Mouse (Mus musculus) kidney, postnatal 25 days (tissue): ENCODE results near the gene Nos3.
"Not testable (repeated sequence)": the region's sequence is repeated elsewhere in the genome, so short reads cannot be mapped to it uniquely, and the experiment has no call there.

Source experiments
- DNase-seq, 2 experiments: peaks; one replicate each; pipeline ENCODE4 v3.0.0; 2021; ENCODE audit warnings: mixed read lengths in 2 of 2

Gene Nos3

DNA sequence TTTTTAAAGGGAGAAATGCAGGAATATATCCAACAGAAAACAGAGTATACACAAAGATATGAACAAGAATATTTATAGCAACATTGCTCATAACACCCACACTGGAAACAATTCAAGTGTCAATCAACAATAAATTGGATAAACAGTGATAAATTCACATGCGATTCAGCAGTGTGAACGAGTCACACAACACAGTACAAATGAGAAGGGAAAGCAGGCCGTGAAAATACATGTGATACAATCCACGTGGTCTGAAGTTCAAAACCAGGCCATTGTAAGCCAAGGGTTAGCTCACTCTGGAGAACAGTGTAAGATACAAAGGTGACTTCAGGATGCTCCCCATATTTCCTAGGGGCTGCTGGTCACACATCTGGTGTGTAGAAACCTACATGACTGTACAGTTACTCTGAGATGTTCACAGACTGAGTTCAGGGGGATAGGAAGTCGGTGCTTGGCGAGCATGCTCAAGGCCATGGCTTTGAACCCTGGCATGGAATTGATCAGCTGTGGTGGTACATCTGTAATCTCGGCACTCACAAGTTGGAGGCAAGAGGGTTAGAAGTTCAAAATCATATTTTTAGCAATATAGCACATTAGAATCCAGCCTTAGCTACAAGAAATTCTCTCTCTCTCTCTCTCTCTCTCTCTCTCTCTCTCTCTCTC lies 10.2 kb downstream of the Nos3 start:
- DNase-seq, result no peak

DNA sequence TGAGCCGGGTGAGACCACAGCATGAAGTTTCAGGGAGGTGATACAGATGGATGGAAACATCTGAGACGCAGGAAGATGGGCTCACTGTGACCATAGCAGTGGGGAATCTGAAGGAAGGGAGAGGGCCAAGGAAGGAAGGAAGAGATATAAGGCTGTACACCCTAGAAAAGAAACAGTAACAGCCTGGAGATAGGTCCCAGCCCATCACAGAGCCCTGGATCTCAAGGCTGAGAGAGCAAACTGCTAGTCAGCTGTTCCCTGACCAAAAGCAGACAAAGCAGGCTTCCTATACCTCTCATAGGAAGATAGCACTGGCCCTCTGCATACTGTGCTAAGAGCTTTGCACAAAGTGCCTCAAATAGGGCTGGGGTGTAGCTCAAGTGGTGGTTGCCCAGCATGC lies 14.1 kb downstream of the Nos3 start:
- DNase-seq, result no peak

DNA sequence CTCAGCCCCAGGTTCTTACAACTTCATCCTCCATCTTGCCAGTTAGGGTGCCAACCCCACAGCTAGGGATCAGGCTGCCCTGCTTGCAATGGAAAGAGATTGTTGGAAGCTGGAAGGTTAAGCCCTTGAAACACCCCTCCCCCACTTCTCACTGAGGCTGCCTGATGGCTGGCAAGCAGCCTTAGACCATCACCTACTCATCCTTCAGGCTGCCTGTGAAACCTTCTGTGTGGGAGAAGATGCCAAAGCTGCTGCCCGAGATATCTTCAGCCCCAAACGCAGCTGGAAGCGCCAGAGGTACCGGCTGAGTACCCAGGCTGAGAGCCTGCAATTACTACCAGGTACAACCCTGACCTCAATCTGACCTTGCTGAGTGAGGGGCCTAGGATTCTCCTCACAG lies 14.9 kb downstream of the Nos3 start:
- no peak for DNase-seq

DNA sequence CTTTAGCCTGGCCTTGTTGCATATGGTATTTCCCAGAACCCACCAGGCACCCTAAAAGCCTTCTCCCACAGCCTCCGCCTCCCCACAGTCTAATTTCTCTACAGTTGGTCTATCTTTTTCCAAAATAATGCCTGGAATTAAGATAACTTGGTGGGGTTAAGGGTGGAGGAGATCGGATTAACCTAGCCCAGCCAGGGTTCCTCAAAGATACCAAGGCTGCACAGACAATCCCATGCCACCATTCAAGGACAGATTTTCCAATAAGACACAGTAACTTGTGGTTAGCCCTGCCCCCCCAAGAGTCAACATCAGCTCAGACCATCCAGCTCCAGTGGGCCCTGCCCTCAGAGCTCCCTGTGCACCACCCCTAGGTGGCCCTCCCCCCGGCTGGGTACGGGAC lies 15.9 kb downstream of the Nos3 start:
- no peak for DNase-seq

DNA sequence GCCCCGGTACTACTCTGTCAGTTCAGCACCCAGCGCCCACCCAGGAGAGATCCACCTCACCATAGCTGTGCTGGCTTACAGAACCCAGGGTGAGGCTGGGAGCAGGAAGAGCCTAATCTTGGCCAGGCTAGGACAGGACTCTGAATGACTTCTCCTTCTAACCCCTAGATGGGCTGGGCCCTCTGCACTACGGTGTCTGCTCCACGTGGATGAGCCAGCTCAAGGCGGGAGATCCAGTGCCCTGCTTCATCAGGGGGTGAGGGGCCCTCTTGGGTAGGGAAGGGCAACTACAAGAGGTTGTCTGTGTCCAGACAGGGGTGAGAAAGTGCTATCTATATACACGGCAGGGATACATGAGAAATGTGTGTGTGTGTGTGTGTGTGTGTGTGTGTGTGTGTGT lies 16.9 kb downstream of the Nos3 start:
- no peak for DNase-seq

DNA sequence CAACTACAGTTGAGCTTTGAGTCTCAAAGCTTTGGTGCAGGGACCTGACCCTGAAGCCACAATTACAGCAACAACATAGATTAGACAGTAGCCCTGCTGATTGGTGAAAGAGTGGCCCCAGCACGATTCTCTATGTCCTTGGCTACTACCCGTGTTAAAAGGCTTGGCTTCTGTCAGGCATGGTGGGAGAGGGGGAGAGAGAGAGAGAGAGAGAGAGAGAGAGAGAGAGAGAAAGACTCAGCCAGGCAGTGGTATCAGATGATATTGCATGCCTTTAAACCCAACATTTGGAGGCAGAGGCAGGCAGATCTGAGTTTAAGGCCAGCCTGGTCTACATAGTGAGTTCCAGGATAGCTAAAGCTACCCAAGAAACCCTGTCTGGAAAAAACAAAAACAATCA lies 17.4 kb downstream of the Nos3 start:
- no peak for DNase-seq

DNA sequence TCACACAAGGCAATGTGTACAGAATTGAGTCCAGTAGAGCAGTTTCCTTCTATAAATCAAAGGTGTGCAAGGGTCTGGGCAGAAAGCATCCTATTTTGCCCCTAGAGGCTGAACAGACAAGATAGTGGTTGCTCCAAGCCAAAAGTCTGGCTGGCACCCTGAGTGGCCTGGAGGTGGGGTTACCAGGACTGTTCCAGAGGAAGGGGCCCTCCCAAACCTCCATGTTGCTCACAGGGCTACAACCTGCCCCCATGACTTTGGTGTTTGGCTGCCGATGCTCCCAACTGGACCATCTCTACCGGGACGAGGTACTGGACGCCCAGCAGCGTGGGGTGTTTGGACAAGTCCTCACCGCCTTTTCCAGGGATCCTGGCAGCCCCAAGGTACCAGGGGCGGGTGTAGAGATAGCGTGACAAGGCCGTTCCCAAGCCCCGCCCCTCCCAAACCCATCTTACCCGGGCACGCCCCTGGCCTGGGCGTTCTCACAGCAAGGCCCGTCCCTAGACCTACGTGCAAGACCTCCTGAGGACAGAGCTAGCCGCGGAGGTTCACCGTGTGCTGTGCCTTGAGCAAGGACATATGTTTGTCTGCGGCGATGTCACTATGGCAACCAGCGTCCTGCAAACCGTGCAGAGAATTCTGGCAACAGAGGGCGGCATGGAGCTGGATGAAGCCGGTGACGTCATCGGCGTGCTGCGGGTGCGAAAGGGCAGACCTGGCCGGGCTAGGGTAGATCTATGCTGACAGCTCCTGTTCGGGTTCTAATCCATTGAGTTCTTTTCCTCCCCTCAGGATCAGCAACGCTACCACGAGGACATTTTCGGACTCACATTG lies 18.6 kb downstream of the Nos3 start:
- peak; percentile 93 for DNase-seq

DNA sequence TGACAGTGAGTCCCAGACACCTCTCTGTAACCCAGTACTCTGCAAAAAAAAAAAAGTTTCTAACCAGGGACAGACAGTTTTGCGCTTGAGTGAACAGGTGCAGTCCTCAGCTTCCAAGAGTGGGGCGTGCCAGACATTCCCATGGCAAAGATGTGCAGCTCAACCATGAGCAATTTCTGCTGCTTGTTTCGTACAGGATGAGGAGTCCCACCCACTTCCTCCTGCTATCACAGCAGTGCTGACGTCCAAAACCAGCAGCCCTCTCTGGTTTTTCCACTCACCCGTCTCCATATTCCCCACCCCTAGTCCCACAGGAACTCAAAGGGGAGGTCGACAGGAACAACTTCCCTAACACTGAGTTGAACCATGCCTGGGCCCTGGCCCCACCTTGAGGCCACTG lies 19.8 kb downstream of the Nos3 start:
- peak; percentile 59 to 80 for DNase-seq

DNA sequence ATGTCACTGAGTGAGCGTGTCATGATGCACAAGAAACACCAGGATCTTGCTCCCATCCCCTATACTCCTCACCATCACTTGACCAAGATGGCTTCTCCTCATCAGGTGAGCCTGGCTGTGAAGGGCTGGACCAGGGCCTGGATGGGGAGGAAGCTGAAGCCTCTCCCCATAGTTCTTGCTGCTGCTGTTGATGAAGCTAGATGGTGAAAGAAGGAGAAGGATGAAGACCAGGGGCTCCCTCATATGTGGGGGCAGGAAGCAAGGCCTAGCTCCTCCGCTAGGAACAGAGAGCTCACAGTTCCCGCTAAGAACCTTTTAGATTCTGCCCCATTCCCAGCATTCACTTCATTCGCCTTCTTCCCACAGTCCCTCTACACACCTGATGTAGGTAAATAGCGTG lies 20.8 kb downstream of the Nos3 start:
- no peak for DNase-seq

DNA sequence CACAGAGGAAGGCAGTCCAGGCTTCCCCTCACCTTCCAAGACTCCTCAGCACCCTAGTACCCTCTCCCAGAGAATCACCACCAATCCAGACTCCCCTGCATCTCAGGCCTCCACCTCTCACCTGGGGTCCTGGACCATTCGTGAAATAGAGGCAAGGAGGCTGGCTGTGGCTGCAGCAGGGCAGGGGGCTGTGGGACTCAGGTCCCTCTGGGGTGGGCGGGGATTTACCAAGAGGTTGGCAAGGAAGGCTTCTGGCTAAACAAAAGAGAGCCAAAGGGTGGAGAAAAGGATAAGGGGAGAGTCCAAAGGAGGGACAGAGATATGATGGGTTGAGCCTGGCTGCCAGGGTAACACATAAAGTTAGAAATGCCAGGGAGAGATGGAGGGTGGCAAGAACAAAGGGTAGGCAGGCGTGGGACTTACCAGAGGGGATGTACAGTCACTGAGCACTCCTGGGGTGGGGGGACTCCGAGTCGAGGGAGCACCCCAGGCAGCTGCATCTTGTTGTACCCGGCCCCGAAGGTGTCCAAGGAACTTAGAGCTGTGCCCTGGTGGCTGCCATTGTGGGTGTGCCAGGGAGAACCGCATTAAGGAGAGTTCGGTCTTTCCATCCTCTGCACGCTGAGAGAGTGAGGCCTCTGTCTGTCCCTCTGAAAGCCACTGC lies 21.4 kb downstream of the Nos3 start:
- DNase-seq, result no peak

DNA sequence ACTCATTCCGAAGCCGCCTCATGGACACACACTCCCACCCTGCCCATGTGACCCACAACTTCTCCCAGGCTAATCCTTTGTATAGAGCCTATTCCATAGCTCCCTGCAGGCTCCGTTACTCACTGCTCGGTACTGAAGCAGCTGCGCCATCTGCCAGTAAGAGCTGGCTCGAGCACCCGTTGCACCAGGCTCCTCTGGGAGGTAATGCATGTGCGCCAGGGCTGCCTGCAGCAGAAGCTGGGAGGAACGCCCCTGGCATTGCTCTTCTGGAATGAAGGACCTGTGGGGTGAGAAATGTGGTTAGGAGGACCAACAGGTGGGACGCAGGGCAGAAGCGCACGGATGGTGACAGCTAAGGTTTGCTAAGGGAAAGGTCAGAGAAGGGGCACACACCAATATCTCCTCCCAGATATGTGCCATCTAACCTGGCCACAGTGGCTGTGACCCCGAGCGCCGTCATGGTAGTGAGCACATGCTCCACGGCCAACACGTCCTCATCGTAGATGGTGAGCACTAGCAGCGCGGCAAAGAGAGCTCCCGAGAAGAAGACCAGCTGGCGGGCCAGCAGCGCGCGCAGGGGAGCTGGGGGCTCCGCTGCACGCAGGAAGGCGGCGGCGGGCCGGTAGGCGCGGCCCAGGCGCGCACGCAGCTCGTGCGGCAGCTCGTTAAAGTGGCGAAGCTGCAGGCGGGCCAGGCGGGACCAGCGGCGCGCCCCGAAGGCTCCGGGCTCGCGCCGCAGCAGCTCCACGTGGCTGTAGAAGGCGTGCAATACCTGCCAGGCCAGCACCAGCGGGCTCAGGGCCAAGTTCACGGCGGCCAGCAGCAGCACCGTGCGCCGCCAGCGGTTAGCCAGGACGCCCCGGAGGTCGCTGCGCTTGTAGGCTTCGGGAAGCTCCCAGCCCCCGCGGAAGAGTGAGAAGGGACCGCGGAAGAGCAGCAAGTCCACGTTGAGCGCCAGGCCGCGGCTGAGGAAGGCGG lies 22.9 kb downstream of the Nos3 start:
- DNase-seq, result peak; percentile 85 to 92

DNA sequence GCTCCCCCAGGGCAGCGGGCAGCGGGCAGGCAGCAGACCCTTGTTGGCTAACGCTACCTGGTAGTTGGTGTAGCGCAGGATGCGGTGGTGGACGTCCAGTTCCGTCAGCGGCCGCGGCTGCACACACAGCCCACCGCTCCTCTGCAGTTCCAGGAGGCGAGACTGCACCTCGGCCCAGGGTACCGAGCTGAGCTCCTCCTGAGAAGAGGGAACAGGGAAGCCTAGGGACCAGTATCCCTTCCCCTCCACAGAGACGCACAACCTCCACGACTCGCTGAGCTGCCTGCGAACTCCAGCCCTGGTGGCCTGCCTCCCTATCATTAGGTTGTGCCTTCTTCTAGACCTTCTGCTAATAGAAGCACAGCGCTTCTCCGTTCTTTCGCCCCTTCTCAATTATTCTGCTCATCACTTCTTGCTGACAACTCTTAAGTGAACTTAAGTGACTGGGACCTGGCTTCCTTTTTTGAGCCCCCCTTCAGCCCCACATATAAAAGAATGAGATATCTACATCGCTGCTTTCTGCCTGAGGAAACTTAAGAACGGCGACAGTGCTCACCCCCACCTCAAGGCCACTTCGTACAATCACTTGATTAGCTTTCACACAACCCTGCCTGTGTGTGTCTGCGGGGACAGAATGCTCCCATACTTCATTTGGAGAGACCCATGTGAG lies 23.8 kb downstream of the Nos3 start:
- DNase-seq, result no peak

DNA sequence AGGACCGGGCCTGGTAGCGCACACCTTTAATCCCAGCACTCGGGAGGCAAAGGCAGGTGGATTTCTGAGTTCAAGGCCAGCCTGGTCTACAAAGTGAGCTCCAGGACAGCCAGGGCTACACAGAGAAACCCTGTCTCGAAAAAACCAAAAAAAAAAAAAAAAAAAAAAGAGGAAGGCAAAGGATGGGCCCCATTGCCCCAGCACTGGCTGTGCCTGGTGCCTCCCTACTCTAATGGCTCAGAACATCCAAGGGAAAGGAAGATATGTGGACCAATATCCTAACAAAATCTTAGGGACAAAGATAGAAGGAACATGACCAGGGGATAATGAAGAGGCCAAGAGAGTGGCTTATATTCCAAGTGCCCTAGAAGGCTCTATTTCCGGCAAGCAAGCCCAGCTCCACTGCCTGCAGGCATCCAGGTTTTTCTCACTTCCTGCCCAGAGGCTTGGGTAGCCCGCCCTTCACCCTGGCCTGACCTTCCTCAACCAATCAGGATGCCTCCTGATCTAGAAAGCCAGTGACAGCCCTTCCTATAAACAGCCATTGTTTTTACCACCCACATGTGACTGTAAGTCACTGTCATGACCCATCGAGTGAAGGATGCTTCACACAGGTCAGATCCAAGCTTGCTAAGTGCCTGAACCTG lies 24.5 kb downstream of the Nos3 start:
- DNase-seq, result peak; percentile 30 to 66

DNA sequence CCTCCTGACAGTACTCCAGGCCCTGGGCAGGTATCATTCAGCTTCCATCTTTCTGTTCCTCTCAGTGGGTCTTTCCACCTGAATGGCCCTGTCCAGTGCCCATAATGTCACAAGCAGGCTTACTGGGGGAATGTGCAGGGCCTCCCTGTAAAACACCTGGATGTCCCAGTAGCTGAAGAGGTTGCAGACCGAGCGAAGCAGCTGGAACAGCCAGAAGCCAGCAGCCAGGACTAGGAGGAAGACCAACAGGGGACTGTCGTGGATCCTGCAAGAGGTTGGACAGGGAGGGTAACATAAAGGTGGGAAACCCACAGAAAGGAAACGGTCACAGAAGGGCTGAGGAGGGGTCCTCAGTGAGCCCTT lies 25.0 kb downstream of the Nos3 start:
- DNase-seq, result no peak

DNA sequence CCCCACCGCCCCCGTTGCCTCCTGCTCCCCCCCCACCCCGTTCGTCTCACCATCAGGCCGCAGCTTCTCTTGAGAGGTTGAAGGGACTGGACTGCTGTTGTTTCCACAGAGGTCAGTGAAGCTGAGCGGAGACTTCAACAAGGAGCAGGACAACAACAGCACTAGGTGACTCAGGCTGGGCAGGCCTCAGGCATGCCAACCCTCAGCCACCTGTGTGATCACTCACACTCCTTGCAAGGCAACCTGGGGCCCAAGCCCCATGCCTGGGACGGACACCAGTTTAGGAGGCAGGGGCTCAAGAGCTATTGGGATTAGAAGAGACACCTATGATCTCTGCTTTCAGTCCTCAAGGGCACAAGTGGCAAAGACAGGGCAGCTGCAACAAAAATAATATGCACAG lies 27.3 kb downstream of the Nos3 start, which contains the start of gene Atg9b:
Gene Atg9b, minus strand, starts transcription at position 280 of the 400 bp plus-strand sequence.
- no peak for DNase-seq

DNA sequence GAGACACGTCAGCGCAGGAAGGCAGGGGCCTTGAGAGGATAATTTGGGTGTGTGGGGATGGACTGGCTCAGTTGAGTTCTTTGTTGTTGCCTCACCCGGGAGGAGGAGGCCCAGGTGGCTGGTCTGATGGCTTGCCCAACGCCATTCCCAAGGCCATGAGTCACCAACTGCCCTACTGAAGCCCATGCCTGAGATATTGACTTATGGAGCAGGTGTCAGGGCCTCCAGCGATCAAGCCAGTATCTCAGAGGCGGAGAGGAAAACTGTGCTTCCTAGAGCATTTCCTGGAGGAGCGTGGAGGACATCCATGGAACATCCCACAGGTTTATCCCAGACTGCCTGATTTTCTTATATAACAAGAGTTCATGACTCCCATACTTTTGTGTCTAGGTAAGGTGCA lies 28.1 kb downstream of the Nos3 start:
- no peak for DNase-seq

DNA sequence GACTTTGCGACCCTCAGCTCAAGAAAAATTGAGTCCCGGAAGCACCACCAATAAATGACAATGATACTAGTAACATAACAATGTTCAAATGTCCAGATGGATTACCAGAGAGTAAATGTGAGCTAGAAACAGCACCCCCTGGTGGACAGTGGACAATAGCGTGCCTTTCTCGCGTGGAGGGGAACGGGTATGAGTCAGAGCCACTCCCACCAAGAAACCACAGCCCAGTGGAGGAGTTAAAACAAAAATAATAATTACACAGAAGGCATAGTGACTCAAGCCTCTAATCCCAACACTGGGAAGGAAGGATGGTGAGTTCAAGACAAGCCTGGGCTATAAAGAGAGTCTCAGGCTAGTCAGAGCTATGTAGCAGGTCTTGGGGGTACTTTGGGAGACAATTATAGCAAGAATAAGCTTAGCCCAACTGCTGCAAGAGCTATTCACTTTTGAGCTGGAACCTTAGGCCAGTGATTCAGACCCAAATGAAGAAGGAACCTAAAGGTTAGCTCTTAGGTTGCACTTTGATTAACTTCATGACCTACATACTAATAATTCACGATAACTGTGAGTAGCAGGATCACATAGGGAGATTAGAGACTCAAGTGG lies 28.9 kb downstream of the Nos3 start, which contains the start of gene Abcb8:
Gene Abcb8, plus strand, starts transcription at position 272 of the 606 bp plus-strand sequence.
- peak; percentile 86 to 89 for DNase-seq

DNA sequence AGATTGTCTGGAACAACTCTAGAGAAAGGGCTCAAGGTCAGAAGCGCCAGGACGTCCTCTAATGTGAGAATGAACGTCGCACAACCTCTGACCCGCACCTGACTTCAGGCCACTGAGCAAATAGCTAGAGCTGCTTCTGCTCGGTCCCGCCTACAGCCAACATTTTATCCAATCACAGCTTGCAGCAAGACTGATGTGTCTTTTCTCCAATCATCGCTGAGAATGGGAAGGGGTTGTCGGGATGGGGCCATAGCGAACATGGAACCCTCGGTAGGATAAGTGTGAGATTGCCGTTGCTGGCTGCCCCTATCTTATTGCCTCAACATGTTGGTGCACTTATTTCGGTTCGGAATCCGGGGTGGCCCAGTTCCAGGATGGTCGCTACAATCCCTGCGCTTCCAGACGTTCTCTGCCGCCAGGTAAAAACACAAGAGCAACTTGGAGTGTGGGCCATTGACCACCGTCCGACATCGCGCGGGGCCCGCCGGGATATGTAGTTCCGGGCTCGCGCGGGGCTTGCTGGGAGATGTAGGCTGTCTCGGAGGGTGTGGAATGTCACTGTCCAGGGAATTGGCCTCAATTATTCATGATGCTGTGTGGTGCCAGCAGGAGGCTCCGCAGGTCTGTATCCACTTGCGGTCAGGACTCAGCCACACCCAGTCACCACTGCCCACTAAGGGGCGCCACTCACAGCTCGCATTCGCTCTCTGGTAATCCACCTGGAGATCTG lies 29.7 kb downstream of the Nos3 start:
- DNase-seq, result peak; percentile 95 to 97

DNA sequence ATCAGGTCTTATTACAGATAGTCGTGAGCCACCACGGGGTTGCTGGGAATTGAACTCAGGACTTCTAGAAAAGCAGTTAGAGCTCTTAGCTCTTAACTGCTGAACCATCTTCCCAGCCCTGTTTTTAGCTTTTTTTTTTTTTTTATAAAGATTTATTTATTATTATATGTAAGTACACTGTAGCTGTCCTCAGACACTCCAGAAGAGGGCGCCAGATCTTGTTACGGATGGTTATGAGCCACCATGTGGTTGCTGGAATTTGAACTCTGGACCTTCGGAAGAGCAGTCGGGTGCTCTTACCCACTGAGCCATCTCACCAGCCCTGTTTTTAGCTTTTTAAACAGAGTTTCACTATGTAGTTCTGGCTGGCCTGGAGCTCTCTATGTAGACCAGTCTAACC lies 31.6 kb downstream of the Nos3 start:
- not testable (repeated sequence) for DNase-seq

DNA sequence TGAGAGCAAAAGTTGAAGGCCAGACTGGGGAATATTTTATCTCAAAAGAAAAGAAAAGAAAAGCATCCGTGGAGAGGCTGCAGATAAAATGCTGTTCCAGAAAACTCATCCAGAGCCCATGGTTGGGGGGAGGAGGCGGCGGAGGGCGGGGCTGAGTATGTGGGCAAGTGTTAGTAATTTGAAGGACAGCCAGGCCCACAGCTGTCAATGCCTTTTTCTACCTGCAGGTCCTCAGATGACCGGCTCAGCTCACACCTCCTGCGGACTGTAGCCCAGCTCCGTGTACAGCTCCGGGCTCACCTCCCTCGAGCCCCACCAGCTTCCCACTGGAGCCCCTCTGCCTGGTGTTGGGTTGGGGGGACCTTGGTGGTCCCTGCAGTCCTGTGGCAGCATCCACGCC lies 35.1 kb downstream of the Nos3 start:
- no peak for DNase-seq
